Mouse (Mus musculus) Muller cell, postnatal 12 days (primary cell): ENCODE measurements around the gene Tmem45a.
"Not testable (repeated sequence)": the region's sequence is repeated elsewhere in the genome, so short reads cannot be mapped to it uniquely, and the experiment has no call there.

Experiments used
- DNase-seq: peaks from one replicate; pipeline ENCODE4 v3.0.0-alpha.2; 2015; ENCODE audit errors: inconsistent ontology term

Tmem45a gene

GRCm38 (mm10) chr16:56885824-56886615, at the start of gene Tmem45a:
Tmem45a (minus strand) TSS chr16:56886166.
- peak; percentile 93 for DNase-seq

GRCm38 (mm10) chr16:56928023-56928422, 42.1 kb upstream of the Tmem45a start, which contains the start of gene Lnp1:
Lnp1 (minus strand) TSS chr16:56928061.
- peak; percentile 11 for DNase-seq

GRCm38 (mm10) chr16:56920102-56920657, 34.2 kb upstream of the Tmem45a start:
- peak; percentile 39 for DNase-seq

- no peak for DNase-seq
Measured at GRCm38 (mm10) chr16:56917230-56917629, 31.3 kb upstream of the Tmem45a start.

- no peak for DNase-seq
Measured at GRCm38 (mm10) chr16:56908986-56909385, 23.0 kb upstream of the Tmem45a start.

GRCm38 (mm10) chr16:56902206-56902605, 16.2 kb upstream of the Tmem45a start:
- not testable (repeated sequence) for DNase-seq

GRCm38 (mm10) chr16:56891583-56891982, 5.6 kb upstream of the Tmem45a start:
- no peak for DNase-seq

GRCm38 (mm10) chr16:56886616-56887116, 700 bp upstream of the Tmem45a start:
- peak; percentile 37 for DNase-seq

GRCm38 (mm10) chr16:56884811-56885210, 1.2 kb downstream of the Tmem45a start:
- no peak for DNase-seq

GRCm38 (mm10) chr16:56873410-56873809, 12.6 kb downstream of the Tmem45a start:
- peak; percentile 86 for DNase-seq

- DNase-seq: peak; percentile 47
Measured at GRCm38 (mm10) chr16:56870458-56870857, 15.5 kb downstream of the Tmem45a start.

- DNase-seq: no peak
Measured at GRCm38 (mm10) chr16:56868361-56868760, 17.6 kb downstream of the Tmem45a start.

- DNase-seq: no peak
Measured at GRCm38 (mm10) chr16:56867591-56867990, 18.4 kb downstream of the Tmem45a start.

- peak; percentile 40 for DNase-seq
Measured at GRCm38 (mm10) chr16:56852841-56853587, 33.0 kb downstream of the Tmem45a start.

GRCm38 (mm10) chr16:56842988-56843387, 43.0 kb downstream of the Tmem45a start:
- DNase-seq: no peak

GRCm38 (mm10) chr16:56833312-56833711, 52.7 kb downstream of the Tmem45a start:
- DNase-seq: no peak

GRCm38 (mm10) chr16:56831986-56832385, 54.0 kb downstream of the Tmem45a start:
- no peak for DNase-seq

GRCm38 (mm10) chr16:56801370-56802109, 84.4 kb downstream of the Tmem45a start:
- no peak for DNase-seq

GRCm38 (mm10) chr16:56800946-56801345, 85.0 kb downstream of the Tmem45a start:
- DNase-seq: no peak

GRCm38 (mm10) chr16:56800469-56800868, 85.5 kb downstream of the Tmem45a start:
- no peak for DNase-seq

- DNase-seq: peak; percentile 20
Measured at GRCm38 (mm10) chr16:56799541-56800029, 86.4 kb downstream of the Tmem45a start.
